Mouse (Mus musculus): ENCODE results near the gene Ltb4r1.
A peak's percentile ranks its signal among the peaks of the same experiment; 100 is the strongest.

Ltb4r1 gene

DNA sequence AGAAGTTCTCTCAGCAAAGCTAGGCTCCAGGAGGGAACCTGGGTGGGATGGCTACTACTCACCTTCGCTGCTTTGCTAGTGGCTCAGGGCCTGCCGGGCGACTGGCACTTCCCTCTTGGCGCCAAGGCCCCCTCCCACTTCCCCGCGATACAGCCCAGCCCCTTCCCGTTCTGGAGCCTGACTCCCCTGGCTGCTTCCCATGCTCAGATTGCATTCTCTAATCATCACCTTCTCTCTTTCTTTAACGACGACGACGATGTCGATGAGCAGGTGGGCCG is 18.1 kb downstream of the Ltb4r1 start, which contains the start of gene Adcy4:
TSS of gene Adcy4 (minus strand) at position 138 of the 278 bp plus-strand sequence.
- no peak for DNase-seq (ENCODE audit: low read depth, low spot score)

DNA sequence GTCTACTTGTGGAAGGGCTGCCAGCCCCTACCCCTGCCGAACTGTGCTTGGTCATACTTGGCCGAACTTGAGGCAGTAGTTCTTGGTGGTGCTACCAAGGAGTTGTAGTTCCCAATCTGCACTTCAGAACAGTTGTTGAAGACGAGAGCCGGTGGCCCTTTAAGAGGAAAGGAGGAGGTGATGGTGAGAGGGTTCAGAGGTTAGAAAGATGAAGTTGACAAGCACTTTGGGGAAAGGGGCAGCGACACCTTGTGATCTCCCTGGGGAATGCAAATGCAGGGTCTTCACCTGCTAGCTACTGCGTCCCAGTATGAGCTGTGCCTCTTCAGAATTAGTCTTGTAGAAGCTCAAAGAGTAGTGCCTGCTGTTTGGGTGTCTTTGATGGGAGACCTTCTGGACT is 19.4 kb downstream of the Ltb4r1 start:
- no peak for DNase-seq (ENCODE audit: low read depth, low spot score)

DNA sequence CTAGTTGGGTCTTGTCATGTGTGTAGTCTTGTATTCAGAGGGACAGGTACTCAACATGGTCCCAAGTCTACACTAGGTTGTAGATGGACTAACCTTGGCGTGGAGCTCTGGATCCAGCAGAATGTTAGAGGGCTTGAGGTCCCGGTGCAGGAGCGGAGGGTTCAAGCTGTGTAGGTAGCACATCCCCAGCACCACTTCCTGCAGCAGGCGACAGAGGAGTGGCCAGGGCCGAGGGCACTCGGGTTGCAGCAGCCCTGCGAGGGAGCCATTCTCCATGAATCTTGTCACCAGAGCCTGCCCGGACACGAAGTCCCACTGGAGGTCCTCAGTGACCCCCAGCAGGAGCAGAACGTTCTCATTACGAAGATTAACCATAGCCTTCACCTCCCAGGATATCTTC is 22.0 kb downstream of the Ltb4r1 start:
- DNase-seq (ENCODE audit: low read depth, low spot score) = peak; percentile 18

DNA sequence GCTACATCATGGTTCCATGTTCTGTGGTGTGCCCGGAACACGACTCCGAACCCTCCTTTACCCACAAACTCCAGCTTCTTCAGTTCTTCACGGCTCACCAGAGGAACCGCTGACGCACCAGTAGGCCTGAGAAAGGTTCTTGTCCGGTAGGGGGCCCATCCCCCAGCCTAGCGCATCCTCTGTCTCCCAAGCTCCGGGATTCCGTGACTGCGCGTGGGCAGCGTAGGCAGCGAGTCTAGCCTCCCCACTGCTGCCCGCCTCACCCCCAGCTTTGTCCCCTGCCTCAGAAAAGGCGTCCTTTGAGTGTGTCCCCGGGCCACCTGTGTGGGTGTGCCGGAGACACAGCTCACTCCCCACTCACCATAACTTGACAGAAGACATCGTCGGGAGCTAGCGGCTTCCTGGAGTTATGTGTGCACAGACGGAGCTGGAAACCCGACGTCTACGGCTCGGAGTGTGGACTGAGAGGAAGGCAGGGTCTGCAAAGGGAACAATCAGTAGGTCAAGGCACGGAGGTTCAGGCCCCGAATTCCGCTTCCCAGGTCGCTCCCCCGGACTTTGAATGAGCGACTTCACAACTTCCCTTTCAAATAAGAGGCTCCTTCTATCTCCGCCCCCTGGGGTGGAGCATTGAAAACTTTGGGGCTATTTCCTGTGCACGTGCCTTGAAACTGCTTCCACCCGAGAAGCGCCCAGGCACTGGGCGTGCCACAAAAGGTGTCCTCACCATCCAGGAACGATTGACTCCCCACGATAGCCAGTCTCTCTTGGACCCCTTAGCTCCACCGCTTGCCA is 22.7 kb downstream of the Ltb4r1 start, which contains the start of gene Ripk3:
TSS of gene Ripk3 (minus strand) at position 610 of the 795 bp plus-strand sequence.
- DNase-seq (ENCODE audit: low read depth, low spot score) = peak; percentile 80

DNA sequence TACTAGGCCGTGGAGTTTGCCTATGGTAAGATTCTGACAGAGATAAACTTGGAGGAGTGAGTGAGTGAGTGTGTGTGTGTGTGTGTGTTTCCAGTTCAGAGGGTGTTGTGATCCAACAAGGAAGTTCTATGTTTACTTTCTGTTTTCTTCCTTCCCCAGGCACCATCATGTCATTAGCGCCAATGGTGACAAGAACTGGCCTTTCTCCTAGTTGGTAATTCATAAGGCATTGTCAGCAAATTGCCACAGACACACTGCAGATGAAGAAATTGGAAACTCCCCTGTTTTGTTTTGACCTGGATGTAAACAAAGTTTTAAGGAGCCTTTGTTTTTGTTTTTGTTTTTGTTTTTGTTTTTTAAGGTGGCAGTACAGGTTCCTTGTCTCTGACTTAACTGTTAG is 27.7 kb downstream of the Ltb4r1 start:
- DNase-seq (ENCODE audit: low read depth, low spot score) = no peak

DNA sequence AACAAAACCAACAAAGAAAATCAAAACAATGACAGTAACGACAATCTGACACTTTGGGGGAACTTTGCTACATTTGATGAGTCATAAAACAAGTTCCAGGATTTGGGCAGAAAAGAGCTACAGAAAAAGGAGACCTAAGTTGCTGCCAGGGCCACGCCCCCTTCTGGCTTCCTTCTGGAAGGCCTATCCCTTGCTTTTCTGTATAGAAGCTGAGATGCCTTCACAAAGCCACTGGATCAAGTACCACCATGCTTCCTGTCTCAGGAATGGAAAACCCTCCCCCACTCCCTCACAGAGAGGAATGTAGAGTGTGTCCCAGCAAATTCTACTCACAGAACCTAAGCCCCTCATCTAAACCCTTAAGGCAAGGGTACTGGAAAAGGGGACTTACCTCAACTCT is 28.2 kb downstream of the Ltb4r1 start:
- no peak for DNase-seq (ENCODE audit: low read depth, low spot score)

DNA sequence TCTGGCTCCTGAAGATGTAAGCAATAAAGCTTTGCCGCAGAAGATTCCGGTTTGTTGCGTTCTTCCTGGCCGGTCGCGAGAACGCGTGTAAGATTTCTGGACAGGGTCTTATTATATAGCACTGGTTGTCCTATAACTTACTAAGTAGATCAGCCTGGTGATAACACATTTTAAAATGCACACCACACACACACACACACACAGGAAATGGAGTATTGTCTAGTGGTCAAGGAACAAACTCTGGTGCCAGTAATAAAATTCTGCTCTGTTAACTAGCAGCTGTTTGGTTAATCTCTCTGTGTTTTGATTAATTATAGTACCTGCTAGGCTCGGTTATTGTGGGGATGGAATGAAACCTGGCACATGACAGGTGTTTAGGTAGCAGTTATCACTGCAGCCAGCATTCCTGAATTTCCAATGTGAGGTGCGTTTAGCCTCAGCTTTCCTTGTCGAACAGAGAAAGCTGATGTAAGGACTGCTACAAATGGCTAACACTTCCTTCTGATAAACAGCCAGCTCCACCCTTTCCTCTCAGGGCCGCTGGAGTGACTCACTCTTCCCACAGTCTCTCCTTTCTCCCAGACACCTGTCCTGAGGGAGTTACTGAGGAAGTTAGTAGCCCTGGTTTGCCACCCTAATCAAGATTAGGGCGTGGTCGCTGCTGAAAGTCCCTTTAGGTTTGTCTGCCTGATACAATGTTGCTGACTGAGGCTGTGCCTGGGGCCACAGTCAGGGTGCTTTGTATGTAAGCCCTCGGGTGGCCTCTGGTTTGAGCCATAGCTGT is 29.8 kb downstream of the Ltb4r1 start:
- DNase-seq (ENCODE audit: low read depth, low spot score) = no peak

DNA sequence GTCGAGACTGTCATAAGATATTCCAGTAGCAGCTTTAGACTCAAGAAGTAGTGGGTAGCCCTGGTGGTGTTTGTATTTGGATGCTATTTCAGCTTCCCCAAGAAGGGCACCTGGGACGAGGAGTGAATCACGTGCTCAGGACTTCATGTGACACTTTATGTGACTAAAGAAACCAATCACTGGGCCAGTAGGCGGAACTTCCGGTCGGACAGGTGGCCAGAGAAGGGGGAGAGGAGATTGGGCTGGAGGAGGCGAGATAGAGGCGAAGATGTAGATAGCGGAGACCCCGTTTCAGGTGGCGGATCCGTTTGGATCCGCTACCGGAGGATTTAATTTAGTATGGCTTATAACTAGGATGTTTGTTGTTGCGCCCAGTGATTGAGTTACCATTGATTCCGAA is 49.1 kb downstream of the Ltb4r1 start:
- DNase-seq (ENCODE audit: low read depth, low spot score) = no peak

DNA sequence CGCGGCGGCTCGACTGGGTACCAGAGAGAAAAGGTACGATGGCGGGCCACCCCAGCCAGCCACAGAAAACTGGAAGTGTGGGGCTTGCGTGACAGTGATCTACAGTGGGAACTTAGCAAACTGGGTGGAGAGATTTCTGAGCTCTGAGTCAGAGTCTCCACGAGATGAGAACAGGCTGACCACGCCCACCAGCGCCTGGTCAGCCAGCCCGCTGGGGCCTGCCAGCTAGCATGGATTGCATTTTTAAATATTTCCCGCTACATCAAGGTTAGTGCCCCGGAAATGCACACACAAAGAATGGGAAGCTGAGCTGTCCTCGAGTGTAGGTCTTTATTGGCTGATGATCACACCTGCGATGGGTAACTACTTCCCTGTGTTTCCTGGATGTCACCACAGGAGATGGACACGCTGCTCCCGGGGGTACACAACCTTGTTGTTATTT is 49.6 kb downstream of the Ltb4r1 start:
- no peak for DNase-seq (ENCODE audit: low read depth, low spot score)

All from CD4-positive, CD25-positive, alpha-beta regulatory T cell, adult 2 months (primary cell).